ENCODE assay signal across 21 mouse cellular contexts in the genomic region with DNA sequence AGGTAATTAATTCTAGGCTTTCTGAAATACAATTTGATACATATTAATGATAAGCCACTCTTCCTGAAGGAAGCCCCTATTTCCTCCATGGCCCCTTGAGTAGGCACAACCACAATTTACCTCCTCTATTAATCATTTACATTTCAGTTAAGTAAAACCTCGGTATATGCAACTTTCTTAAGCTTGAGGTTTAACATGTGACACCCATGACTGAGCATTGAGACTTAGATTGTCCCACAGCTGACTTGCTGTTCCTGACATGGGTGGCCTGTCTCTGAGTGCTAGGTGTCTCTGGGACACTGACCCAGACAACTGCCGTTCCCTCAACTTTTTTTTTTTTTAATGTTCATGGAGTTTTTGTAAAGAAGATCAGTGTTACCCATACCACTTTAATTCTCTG.
A peak's percentile ranks its signal among the peaks of the same experiment; 100 is the strongest.
DNase-seq lines count a peak whose midpoint lies in the region; ATAC-seq and TF ChIP-seq lines count a peak whose summit lies in the region.
"Had no signal": no experiment of that assay in that cellular context is flagged by ENCODE, and none has a peak within 500 bp of the region (broad histone marks: within the 10 kb centered on the region; RNA-seq: fewer than 3 reads in every experiment).

No protein-coding gene starts in this region.

- H3K4me1 ChIP-seq in kidney, embryonic 14.5 days (ENCODE audit: control insufficient read depth, insufficient read depth, low read length), result no peaks in the 10 kb centered on the region
- no peaks in the 10 kb centered on the region for H3K4me1 ChIP-seq in kidney, embryonic 16.5 days (ENCODE audit: insufficient read depth, low read length)
- no peaks in the 10 kb centered on the region for H3K4me1 ChIP-seq in kidney, adult 2 months (ENCODE audit: control insufficient read depth, insufficient read depth, low read length)
- H3K4me1 ChIP-seq in midbrain, embryonic 11.5 days (ENCODE audit: control insufficient read depth, insufficient read depth, low read length), result no peaks in the 10 kb centered on the region
- H3K4me1 ChIP-seq in midbrain, embryonic 16.5 days (ENCODE audit: control insufficient read depth, insufficient read depth, low read length), result no peaks in the 10 kb centered on the region; the same call in 1 of the 2 replicates
- H3K4me1 ChIP-seq: embryonic facial prominence, embryonic 10.5 days; embryonic facial prominence, embryonic 12.5 days; forebrain, embryonic 15.5 days had no signal

- no peak for TF ChIP-seq CTCF in kidney, adult 2 months (conservative IDR thresholded peaks at IDR 0.05; ENCODE audit: insufficient read depth, insufficient read length, low read depth, low read length)

- no peak overlapping the region for H3K4me3 ChIP-seq in kidney, embryonic 14.5 days (ENCODE audit: low read length)
- H3K4me3 ChIP-seq in kidney, embryonic 16.5 days (ENCODE audit: low read length), result no peak overlapping the region
- no peak overlapping the region for H3K4me3 ChIP-seq in kidney, adult 2 months (ENCODE audit: insufficient read depth, low read depth, low read length)
- no peak overlapping the region for H3K4me3 ChIP-seq in midbrain, embryonic 11.5 days (ENCODE audit: low read depth, low read length)
- no peak overlapping the region for H3K4me3 ChIP-seq in midbrain, embryonic 16.5 days (ENCODE audit: low read depth, low read length)
- H3K4me3 ChIP-seq: embryonic facial prominence, embryonic 10.5 days; embryonic facial prominence, embryonic 12.5 days; forebrain, embryonic 13.5 days; forebrain, embryonic 15.5 days had no signal

- DNase-seq in kidney, adult 11 months, result no peak
- no peak for DNase-seq in kidney, adult 2 months
- peak; percentile 23 for DNase-seq in midbrain, embryonic 11.5 days (ENCODE audit: low spot score, missing footprints)
- peak; percentile 14 for DNase-seq in yolk sac, embryonic 10.5 days (ENCODE audit: low spot score)
- DNase-seq in gastrocnemius, postnatal 14 days, result no peak
- DNase-seq: adrenal gland, adult 8-10 months; adrenal gland, postnatal 14 days; adrenal gland, postnatal 36 days; cerebellum, adult 11-12 months; cerebellum, adult 2 months; cerebellum, adult 9-10 months; cerebellum, postnatal 10 days; cerebellum, postnatal 25 days had no signal

- no peak for TF ChIP-seq POLR2A in kidney, adult 2 months (IDR thresholded peaks at IDR 0.05; ENCODE audit: low read depth, low read length)

- H3K4me2 ChIP-seq in kidney, embryonic 14.5 days (replicated peaks; ENCODE audit: low read depth, low read length), result no peak overlapping the region
- no peak overlapping the region for H3K4me2 ChIP-seq in kidney, embryonic 16.5 days (replicated peaks; ENCODE audit: low read depth, low read length)
- H3K4me2 ChIP-seq in midbrain, embryonic 11.5 days, result no peak overlapping the region
- no peak overlapping the region for H3K4me2 ChIP-seq in midbrain, embryonic 16.5 days (ENCODE audit: low read length)
- H3K4me2 ChIP-seq: embryonic facial prominence, embryonic 12.5 days; forebrain, embryonic 13.5 days; forebrain, embryonic 15.5 days had no signal

- H3K27me3 ChIP-seq in kidney, embryonic 14.5 days (ENCODE audit: control insufficient read depth, insufficient read depth, low read length), result no peaks in the 10 kb centered on the region
- H3K27me3 ChIP-seq in kidney, embryonic 16.5 days (ENCODE audit: insufficient read depth, low read length), result no peaks in the 10 kb centered on the region
- no peaks in the 10 kb centered on the region for H3K27me3 ChIP-seq in kidney, adult 2 months (replicated peaks; ENCODE audit: control insufficient read depth, insufficient read depth, low read length)
- no peaks in the 10 kb centered on the region for H3K27me3 ChIP-seq in midbrain, embryonic 11.5 days (ENCODE audit: control insufficient read depth, insufficient read depth, low read length)
- no peaks in the 10 kb centered on the region for H3K27me3 ChIP-seq in midbrain, embryonic 16.5 days (ENCODE audit: control insufficient read depth, insufficient read depth, low read depth, low read length)
- H3K27me3 ChIP-seq: embryonic facial prominence, embryonic 12.5 days; forebrain, embryonic 13.5 days; forebrain, embryonic 15.5 days had no signal

- no peak overlapping the region; the same call in 1 of the 2 replicates for H3K27ac ChIP-seq in kidney, embryonic 14.5 days (ENCODE audit: low read depth, low read length)
- H3K27ac ChIP-seq in kidney, embryonic 16.5 days (ENCODE audit: low read length), result peak overlapping the region; percentile 77
- no peak overlapping the region for H3K27ac ChIP-seq in kidney, adult 2 months (ENCODE audit: insufficient read depth, low read depth, low read length)
- H3K27ac ChIP-seq in midbrain, embryonic 11.5 days (ENCODE audit: low read depth, low read length), result no peak overlapping the region
- H3K27ac ChIP-seq in midbrain, embryonic 16.5 days (ENCODE audit: low read length), result no peak overlapping the region
- H3K27ac ChIP-seq: embryonic facial prominence, embryonic 10.5 days; embryonic facial prominence, embryonic 12.5 days; forebrain, embryonic 13.5 days; forebrain, embryonic 15.5 days had no signal

- H3K36me3 ChIP-seq in kidney, embryonic 14.5 days (ENCODE audit: control insufficient read depth, insufficient read depth, low read length), result no peaks in the 10 kb centered on the region
- no peaks in the 10 kb centered on the region for H3K36me3 ChIP-seq in kidney, embryonic 16.5 days (ENCODE audit: insufficient read depth, low read length)
- H3K36me3 ChIP-seq in kidney, adult 2 months (ENCODE audit: control insufficient read depth, insufficient read depth, low read length), result no peaks in the 10 kb centered on the region
- no peaks in the 10 kb centered on the region for H3K36me3 ChIP-seq in midbrain, embryonic 11.5 days (ENCODE audit: control insufficient read depth, insufficient read depth, low read length)
- peaks cover 38% of the 10 kb centered on the region for H3K36me3 ChIP-seq in midbrain, embryonic 16.5 days (ENCODE audit: control insufficient read depth, insufficient read depth, low read length)
- H3K36me3 ChIP-seq: embryonic facial prominence, embryonic 12.5 days had no signal

- H3K9me3 ChIP-seq in kidney, embryonic 14.5 days (ENCODE audit: control insufficient read depth, low read length), result no peaks in the 10 kb centered on the region
- no peaks in the 10 kb centered on the region for H3K9me3 ChIP-seq in kidney, embryonic 16.5 days (ENCODE audit: low read length)
- H3K9me3 ChIP-seq in midbrain, embryonic 11.5 days (ENCODE audit: control insufficient read depth, low read length), result no peaks in the 10 kb centered on the region
- no peaks in the 10 kb centered on the region for H3K9me3 ChIP-seq in midbrain, embryonic 16.5 days (replicated peaks; ENCODE audit: control insufficient read depth, low read length, poor library complexity, severe bottlenecking)
- H3K9me3 ChIP-seq: embryonic facial prominence, embryonic 10.5 days; embryonic facial prominence, embryonic 12.5 days; forebrain, embryonic 13.5 days; forebrain, embryonic 15.5 days had no signal

- no peak overlapping the region for H3K9ac ChIP-seq in kidney, embryonic 14.5 days (ENCODE audit: low read depth, low read length)
- no peak overlapping the region for H3K9ac ChIP-seq in kidney, embryonic 16.5 days (replicated peaks; ENCODE audit: low read length)
- no peak overlapping the region for H3K9ac ChIP-seq in midbrain, embryonic 11.5 days (ENCODE audit: low read length)
- no peak overlapping the region for H3K9ac ChIP-seq in midbrain, embryonic 16.5 days (ENCODE audit: low read depth, low read length)
- H3K9ac ChIP-seq: embryonic facial prominence, embryonic 12.5 days; forebrain, embryonic 13.5 days; forebrain, embryonic 15.5 days had no signal

- ATAC-seq in kidney, embryonic 14.5 days (ENCODE audit: low FRiP score, low TSS enrichment), result 0 out of 2 replicates have a peak, but pooled peaks have one; percentile 46
- ATAC-seq in kidney, embryonic 16.5 days (ENCODE audit: low FRiP score, low TSS enrichment), result peak; percentile 82
- ATAC-seq in midbrain, embryonic 11.5 days (ENCODE audit: low FRiP score), result no peak
- ATAC-seq in midbrain, embryonic 16.5 days, result no peak
- ATAC-seq: activated CD4-positive, CD25-positive, alpha-beta regulatory T cell, adult 4 months; forebrain, embryonic 13.5 days; forebrain, embryonic 15.5 days had no signal

- WGBS in kidney, embryonic 14.5 days, result 53% methylated on average over 2 of the region's 2 CpGs
- WGBS in kidney, embryonic 16.5 days, result 46% methylated on average over 2 of the region's 2 CpGs
- WGBS in kidney, adult 2 months, result 26% methylated on average over 2 of the region's 2 CpGs
- 87% methylated on average over 2 of the region's 2 CpGs for WGBS in midbrain, embryonic 11.5 days
- WGBS in midbrain, embryonic 16.5 days, result 85% methylated on average over 2 of the region's 2 CpGs

- intact Hi-C loops in gastrocnemius, postnatal 14 days (cut with DNase I; ENCODE audit: low total_unique reads), result no loop called here

Comparison
In these comparisons a context has a peak if more than half of its experiments do, and no peak if none do; other contexts are left out.
1. ATAC-seq: peak in kidney, embryonic 14.5 days (single experiment) and kidney, embryonic 16.5 days (single experiment); none in midbrain, embryonic 11.5 days (single experiment) and midbrain, embryonic 16.5 days (single experiment).
2. DNase-seq: peak in midbrain, embryonic 11.5 days (single experiment) and yolk sac, embryonic 10.5 days (single experiment); none in kidney, adult 11 months (single experiment), kidney, adult 2 months (single experiment) and gastrocnemius, postnatal 14 days (single experiment).